Mouse (Mus musculus): Measurements from ENCODE around the gene Vsig10. TPM values are rescaled to one million over a fixed set of nuclear protein-coding genes. Genes with fewer than 3 reads are reported as not detected.
A peak's percentile ranks its signal among the peaks of the same experiment; 100 is the strongest.

Vsig10 gene
- polyA plus RNA-seq (2015; fragmentation: Nextera tagmentation; extraction: Ambion mirVana): 1.7 TPM in 2 replicates

GRCm38 (mm10) chr5:117318741-117319629, at the start of gene Vsig10:
TSS of gene Vsig10 (plus strand) at chr5:117319083.
- peak; percentile 22 for DNase-seq
- Histone ChIP-seq H3K4me2 (peak within 1 kb of the TSS; percentile 84), H3K9ac (peak within 1 kb of the TSS; percentile 65), H3K27ac (peak within 1 kb of the TSS; percentile 18; the same call in 1 of the 2 replicates), H3K9me3 (replicated peaks) (no peaks in the 10 kb centered on the region), H3K4me1 (replicated peaks) (peaks cover 21% of the 10 kb centered on the region), H3K36me3 (no peaks in the 10 kb centered on the region), H3K4me3 (replicated peaks) (peak within 1 kb of the TSS; percentile 63), H3K27me3 (peaks cover 77% of the 10 kb centered on the region)
- under 1% methylated on average over 81 of the region's 81 CpGs for WGBS (ENCODE audit: insufficient replicate concordance)
- peak; percentile 68 for ATAC-seq (ENCODE audit: low read depth)

- no peak overlapping the region for H3K9ac ChIP-seq
- no peak overlapping the region for H3K4me3 ChIP-seq (replicated peaks)
- H3K27ac ChIP-seq: no peak overlapping the region
- no peaks in the 10 kb centered on the region for H3K4me1 ChIP-seq (replicated peaks)
- no peaks in the 10 kb centered on the region for H3K9me3 ChIP-seq (replicated peaks)
- 92% methylated on average over 12 of the region's 12 CpGs for WGBS (ENCODE audit: insufficient replicate concordance)
- DNase-seq (no peak), ATAC-seq (ENCODE audit: low read depth) (no peak)
- no peaks in the 10 kb centered on the region for H3K27me3 ChIP-seq
- peaks cover 73% of the 10 kb centered on the region for H3K36me3 ChIP-seq
- no peak overlapping the region for H3K4me2 ChIP-seq
These were observed 49.5 kb upstream of the Vsig10 start for GRCm38 (mm10) chr5:117269395-117269794.

DNA sequence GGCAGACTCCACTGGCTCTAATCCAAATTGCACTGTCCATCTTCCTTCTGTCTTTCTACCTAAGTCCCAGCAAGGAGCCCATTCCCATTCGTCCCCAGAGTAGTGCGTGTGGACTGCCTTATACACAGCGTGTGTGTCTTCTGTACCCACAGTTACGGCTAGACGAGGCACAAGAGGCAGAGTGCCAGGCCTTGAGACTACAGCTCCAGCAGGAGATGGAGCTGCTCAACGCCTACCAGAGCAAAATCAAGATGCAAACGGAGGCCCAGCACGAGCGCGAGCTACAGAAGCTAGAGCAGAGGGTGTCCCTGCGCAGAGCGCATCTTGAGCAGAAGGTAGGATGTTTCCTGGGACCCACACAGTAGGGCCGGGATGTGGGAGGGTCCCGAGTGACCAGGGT, 46.9 kb upstream of the Vsig10 start:
- Histone ChIP-seq H3K36me3 (peaks cover 54% of the 10 kb centered on the region), H3K4me1 (replicated peaks) (no peaks in the 10 kb centered on the region), H3K9ac (no peak overlapping the region), H3K4me3 (replicated peaks) (no peak overlapping the region), H3K27me3 (no peaks in the 10 kb centered on the region), H3K27ac (no peak overlapping the region), H3K4me2 (no peak overlapping the region), H3K9me3 (replicated peaks) (no peaks in the 10 kb centered on the region)
- DNase-seq (no peak), ATAC-seq (ENCODE audit: low read depth) (no peak)
- 87% methylated on average over 14 of the region's 14 CpGs for WGBS (ENCODE audit: insufficient replicate concordance)

DNA sequence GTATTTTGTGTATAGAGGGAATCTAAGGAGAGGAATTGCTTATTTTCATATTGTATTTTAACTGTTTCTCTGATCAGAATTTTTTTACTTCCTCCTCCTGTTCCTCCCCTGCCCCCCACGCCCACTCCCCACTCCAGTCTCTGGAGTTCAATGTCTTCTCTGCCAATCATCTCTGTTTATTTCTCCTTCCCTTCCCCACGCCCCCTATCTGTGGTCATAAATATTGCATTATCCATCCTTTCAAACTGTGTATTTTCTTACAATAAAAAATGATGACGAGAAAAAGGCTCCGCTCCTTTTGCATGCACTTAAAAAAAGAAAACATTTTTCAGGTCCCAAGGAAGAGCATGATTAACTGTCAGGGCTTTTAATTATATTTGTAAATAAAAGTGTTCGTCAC, 44.1 kb upstream of the Vsig10 start:
- Histone ChIP-seq H3K36me3 (peaks cover 36% of the 10 kb centered on the region), H3K4me1 (replicated peaks) (peaks cover 5% of the 10 kb centered on the region), H3K9me3 (replicated peaks) (no peaks in the 10 kb centered on the region), H3K27ac (no peak overlapping the region), H3K4me2 (no peak overlapping the region), H3K9ac (no peak overlapping the region), H3K27me3 (no peaks in the 10 kb centered on the region), H3K4me3 (replicated peaks) (no peak overlapping the region)
- DNase-seq (no peak), ATAC-seq (ENCODE audit: low read depth) (no peak)
- 67% methylated on average over 5 of the region's 5 CpGs for WGBS (ENCODE audit: insufficient replicate concordance)

DNA sequence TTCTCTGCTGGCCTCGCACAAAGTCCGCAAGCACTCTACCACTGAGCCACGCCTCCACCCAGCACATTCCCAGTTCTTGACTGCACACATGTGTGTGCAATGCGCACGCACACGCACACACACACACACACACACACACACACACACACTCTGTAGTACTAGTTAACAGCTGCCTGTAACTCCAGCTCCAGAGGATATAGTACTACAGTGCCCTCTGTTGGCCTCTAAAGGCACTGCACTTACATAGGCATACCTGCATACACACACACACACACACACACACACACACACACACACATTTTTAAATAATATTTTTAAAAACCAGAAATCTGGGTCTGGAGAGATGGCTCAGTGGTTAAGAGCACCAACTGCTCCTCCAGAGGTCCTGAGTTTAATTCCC, 41.1 kb upstream of the Vsig10 start:
- no peak overlapping the region for H3K9ac ChIP-seq
- DNase-seq (no peak), ATAC-seq (ENCODE audit: low read depth) (no peak)
- H3K4me2 ChIP-seq: no peak overlapping the region
- no peak overlapping the region for H3K4me3 ChIP-seq (replicated peaks)
- peaks cover 32% of the 10 kb centered on the region for H3K36me3 ChIP-seq
- no peak overlapping the region for H3K27ac ChIP-seq
- H3K4me1 ChIP-seq (replicated peaks): peaks cover 17% of the 10 kb centered on the region
- no peaks in the 10 kb centered on the region for H3K27me3 ChIP-seq
- 91% methylated on average over 6 of the region's 6 CpGs for WGBS (ENCODE audit: insufficient replicate concordance)
- H3K9me3 ChIP-seq (replicated peaks): no peaks in the 10 kb centered on the region

DNA sequence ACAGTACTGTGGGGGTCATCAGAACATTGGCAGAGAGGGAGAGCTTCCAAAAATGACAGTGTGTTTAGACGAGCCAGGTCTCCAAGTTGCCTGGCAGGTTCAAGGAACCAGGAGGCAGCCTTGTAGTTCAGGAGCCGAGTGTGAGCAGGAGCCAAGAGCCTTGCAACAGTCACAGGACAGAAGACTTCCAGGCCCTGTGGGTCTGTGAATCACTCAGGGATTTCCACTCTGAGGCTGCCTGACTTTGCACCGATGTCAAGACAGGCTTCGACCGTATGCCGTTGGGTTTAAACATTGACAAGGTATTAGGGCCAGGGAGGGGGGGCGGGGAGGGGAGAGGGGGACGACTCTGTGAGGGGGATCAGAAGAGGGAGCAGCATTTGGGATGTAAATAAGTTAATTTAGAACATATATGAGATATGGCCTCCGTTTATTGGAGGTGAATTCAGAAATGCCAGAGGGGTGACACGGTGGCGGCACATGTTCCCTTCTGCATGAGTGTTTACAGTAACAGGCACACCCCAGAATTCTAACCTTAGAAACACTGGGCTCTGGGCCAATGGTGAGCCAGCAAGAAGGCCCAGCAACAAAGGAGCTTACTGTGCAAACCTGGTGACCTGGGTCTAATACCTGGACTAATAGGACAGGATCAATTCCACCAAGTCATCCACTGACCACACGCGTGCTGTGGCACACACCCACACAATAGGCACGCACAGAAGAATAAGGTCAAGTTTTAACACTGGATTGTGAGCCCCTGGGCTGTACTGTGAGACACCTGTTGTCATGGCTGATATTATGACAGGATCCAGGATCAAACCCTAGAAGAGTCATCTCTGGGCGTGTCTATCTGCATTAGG, 39.8 kb upstream of the Vsig10 start:
- WGBS (ENCODE audit: insufficient replicate concordance): 77% methylated on average over 15 of the region's 15 CpGs
- Histone ChIP-seq H3K36me3 (peaks cover 36% of the 10 kb centered on the region), H3K4me2 (no peak overlapping the region), H3K4me3 (replicated peaks) (no peak overlapping the region), H3K27ac (no peak overlapping the region; the same call in 1 of the 2 replicates), H3K27me3 (no peaks in the 10 kb centered on the region), H3K9me3 (replicated peaks) (no peaks in the 10 kb centered on the region), H3K9ac (no peak overlapping the region), H3K4me1 (replicated peaks) (peaks cover 17% of the 10 kb centered on the region)
- ATAC-seq (ENCODE audit: low read depth) (peak; percentile 50; the same call in 1 of the 2 replicates), DNase-seq (no peak)

- Histone ChIP-seq H3K4me1 (replicated peaks) (peaks cover 24% of the 10 kb centered on the region), H3K27me3 (no peaks in the 10 kb centered on the region), H3K36me3 (peaks cover 41% of the 10 kb centered on the region), H3K27ac (no peak overlapping the region; the same call in 1 of the 2 replicates), H3K4me3 (replicated peaks) (no peak overlapping the region), H3K4me2 (no peak overlapping the region), H3K9ac (no peak overlapping the region), H3K9me3 (replicated peaks) (no peaks in the 10 kb centered on the region)
- no peak for DNase-seq
- 60% methylated on average over 4 of the region's 4 CpGs for WGBS (ENCODE audit: insufficient replicate concordance)
- ATAC-seq (ENCODE audit: low read depth): no peak
These were observed 39.2 kb upstream of the Vsig10 start for GRCm38 (mm10) chr5:117279669-117280050.

DNA sequence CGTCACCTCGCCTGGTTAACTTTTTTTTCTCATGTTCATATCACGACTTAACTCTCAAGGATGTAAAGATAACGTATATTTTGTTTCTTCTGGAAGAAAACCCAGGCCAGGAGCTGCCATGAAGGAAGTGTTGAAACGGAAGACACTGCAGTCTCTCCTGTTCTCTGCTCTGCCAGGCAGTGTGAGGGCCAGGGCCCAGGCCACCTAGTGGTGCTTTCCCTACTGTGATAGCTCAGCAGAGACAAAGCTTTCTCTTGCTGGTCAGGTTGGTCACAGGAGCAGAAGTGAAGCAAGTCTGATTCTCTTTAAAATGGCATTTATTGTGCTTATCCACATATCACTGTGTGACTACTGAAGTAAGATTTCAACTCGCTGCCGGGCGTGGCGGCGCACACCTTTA, 37.3 kb upstream of the Vsig10 start:
- WGBS (ENCODE audit: insufficient replicate concordance): 81% methylated on average over 10 of the region's 10 CpGs
- H3K27me3 ChIP-seq: no peaks in the 10 kb centered on the region
- H3K4me3 ChIP-seq (replicated peaks): no peak overlapping the region
- no peak overlapping the region for H3K27ac ChIP-seq
- no peak overlapping the region for H3K9ac ChIP-seq
- peaks cover 50% of the 10 kb centered on the region for H3K36me3 ChIP-seq
- peaks cover 41% of the 10 kb centered on the region for H3K4me1 ChIP-seq (replicated peaks)
- ATAC-seq (ENCODE audit: low read depth) (no peak), DNase-seq (no peak)
- no peak overlapping the region for H3K4me2 ChIP-seq
- H3K9me3 ChIP-seq (replicated peaks): no peaks in the 10 kb centered on the region

DNA sequence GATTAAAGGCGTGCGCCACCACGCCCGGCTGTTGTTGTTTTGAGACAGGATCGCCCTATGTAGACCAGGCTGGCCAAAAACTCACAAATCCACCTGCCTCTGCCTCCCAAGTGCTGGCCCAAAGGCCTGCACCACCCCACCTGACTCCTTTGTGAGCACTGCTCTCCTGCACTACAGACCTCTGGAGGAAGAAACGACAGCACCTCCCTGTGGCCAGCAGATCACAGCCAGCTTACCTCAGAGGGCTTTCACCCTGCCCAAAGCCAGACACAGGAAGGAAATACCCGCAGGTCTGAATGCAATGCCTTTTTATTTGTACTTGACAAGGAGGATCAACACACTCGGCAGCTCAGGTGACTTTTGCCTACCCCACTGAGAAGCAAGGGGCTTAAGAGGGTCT, 36.5 kb upstream of the Vsig10 start:
- WGBS (ENCODE audit: insufficient replicate concordance): 74% methylated on average over 8 of the region's 8 CpGs
- H3K4me3 ChIP-seq (replicated peaks): no peak overlapping the region
- peaks cover 50% of the 10 kb centered on the region for H3K36me3 ChIP-seq
- ATAC-seq (ENCODE audit: low read depth): no peak
- H3K4me1 ChIP-seq (replicated peaks): peaks cover 47% of the 10 kb centered on the region
- H3K9ac ChIP-seq: no peak overlapping the region
- DNase-seq: no peak
- H3K27me3 ChIP-seq: no peaks in the 10 kb centered on the region
- no peaks in the 10 kb centered on the region for H3K9me3 ChIP-seq (replicated peaks)
- no peak overlapping the region for H3K27ac ChIP-seq
- H3K4me2 ChIP-seq: no peak overlapping the region

GRCm38 (mm10) chr5:117284029-117284428, 34.9 kb upstream of the Vsig10 start:
- ATAC-seq (ENCODE audit: low read depth) (no peak), DNase-seq (no peak)
- Histone ChIP-seq H3K9me3 (replicated peaks) (no peaks in the 10 kb centered on the region), H3K36me3 (peaks cover 50% of the 10 kb centered on the region), H3K4me3 (replicated peaks) (no peak overlapping the region), H3K9ac (no peak overlapping the region), H3K4me2 (no peak overlapping the region), H3K27me3 (no peaks in the 10 kb centered on the region), H3K27ac (no peak overlapping the region), H3K4me1 (replicated peaks) (peaks cover 58% of the 10 kb centered on the region)
- WGBS (ENCODE audit: insufficient replicate concordance): 56% methylated on average over 9 of the region's 9 CpGs

DNA sequence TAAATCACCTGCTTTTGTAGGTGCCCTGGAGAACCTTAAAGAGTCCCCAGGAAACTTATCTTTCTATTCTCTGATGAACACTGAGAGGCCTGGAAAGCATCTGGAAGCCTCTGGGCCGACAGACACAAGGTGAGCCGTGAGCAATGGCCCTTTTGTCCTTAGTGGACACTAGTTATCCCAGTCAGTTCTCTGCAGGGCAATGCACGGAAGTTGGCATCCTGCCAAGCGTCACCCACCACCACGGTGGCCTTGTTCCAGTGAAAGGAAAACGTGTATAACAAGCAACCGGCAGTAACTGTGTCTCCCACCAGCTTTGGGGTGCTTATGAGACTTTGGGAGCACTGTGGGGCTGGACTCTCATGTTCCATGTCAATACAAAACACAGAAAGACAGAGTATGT, 34.2 kb upstream of the Vsig10 start:
- Histone ChIP-seq H3K27me3 (no peaks in the 10 kb centered on the region), H3K4me1 (replicated peaks) (peaks cover 54% of the 10 kb centered on the region), H3K4me2 (no peak overlapping the region), H3K9ac (no peak overlapping the region), H3K4me3 (replicated peaks) (no peak overlapping the region), H3K27ac (no peak overlapping the region), H3K9me3 (replicated peaks) (no peaks in the 10 kb centered on the region), H3K36me3 (peaks cover 50% of the 10 kb centered on the region)
- DNase-seq (no peak), ATAC-seq (ENCODE audit: low read depth) (no peak)
- 80% methylated on average over 7 of the region's 7 CpGs for WGBS (ENCODE audit: insufficient replicate concordance)
